In the genomic region with DNA sequence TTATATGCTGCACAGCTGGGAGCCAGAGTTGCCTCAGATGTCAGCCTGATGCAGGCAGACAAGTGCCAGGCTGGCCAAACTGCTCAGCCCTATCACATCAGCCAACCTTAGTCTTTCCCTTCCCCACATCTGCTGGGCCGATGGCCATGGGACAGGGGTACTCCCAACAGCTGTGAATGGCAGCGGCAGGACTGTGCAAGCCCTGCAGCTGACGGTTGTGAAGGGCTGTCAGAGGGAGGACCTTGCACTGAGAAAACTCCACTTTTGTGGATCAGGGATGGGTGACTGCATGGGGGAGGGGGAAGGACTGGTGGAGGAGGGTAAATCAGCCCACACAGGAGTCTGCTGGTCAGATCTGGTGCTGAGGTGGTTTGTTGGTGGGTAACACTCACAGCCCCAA, we compare ENCODE assay signal across 27 mouse cellular contexts. TPM values are rescaled to one million over a fixed set of nuclear protein-coding genes. Genes with fewer than 3 reads are reported as not detected.
"Had no signal": no experiment of that assay in that cellular context is flagged by ENCODE, and none has a peak within 500 bp of the region (broad histone marks: within the 10 kb centered on the region; RNA-seq: fewer than 3 reads in every experiment).

No protein-coding gene starts in this region.

- H3K27me3 ChIP-seq: hindbrain, embryonic 15.5 days had no signal

- H3K27ac ChIP-seq: heart, embryonic 13.5 days; heart, embryonic 15.5 days; hindbrain, embryonic 15.5 days; hindbrain, postnatal 0 days; kidney, embryonic 15.5 days; kidney, postnatal 0 days; layer of hippocampus, adult 2 months; left cerebral cortex, adult 2 months; limb, embryonic 10.5 days; limb, embryonic 12.5 days had no signal

- H3K4me1 ChIP-seq: heart, embryonic 13.5 days; heart, embryonic 15.5 days; limb, embryonic 12.5 days had no signal

- DNase-seq: gastrocnemius, postnatal 14 days; gastrocnemius, postnatal 36 days; heart, adult 18-20 months; heart, postnatal 14 days; heart, postnatal 36 days; kidney, adult 11 months; kidney, adult 2 months; kidney, adult 9 months; kidney, postnatal 14 days; kidney, postnatal 36 days; liver had no signal

- H3K36me3 ChIP-seq: heart, embryonic 13.5 days; heart, embryonic 15.5 days; hindbrain, embryonic 15.5 days; kidney, embryonic 15.5 days; limb, embryonic 10.5 days; limb, embryonic 12.5 days had no signal

- H3K4me2 ChIP-seq: heart, embryonic 11.5 days; heart, embryonic 13.5 days; heart, embryonic 15.5 days; hindbrain, embryonic 15.5 days; kidney, embryonic 15.5 days; limb, embryonic 12.5 days; liver, embryonic 11.5 days had no signal

- ATAC-seq: hindbrain, postnatal 0 days; intestine, embryonic 16.5 days had no signal

- H3K4me3 ChIP-seq: heart, embryonic 13.5 days; heart, embryonic 15.5 days; hindbrain, embryonic 15.5 days; kidney, embryonic 15.5 days; layer of hippocampus, adult 2 months; left cerebral cortex, adult 2 months; limb, embryonic 10.5 days; limb, embryonic 12.5 days had no signal

- H3K9ac ChIP-seq: heart, embryonic 13.5 days; heart, embryonic 15.5 days; hindbrain, embryonic 15.5 days; kidney, embryonic 15.5 days; limb, embryonic 12.5 days had no signal

- H3K9me3 ChIP-seq: heart, embryonic 13.5 days; heart, embryonic 15.5 days; hindbrain, embryonic 15.5 days; kidney, embryonic 15.5 days; limb, embryonic 10.5 days had no signal

RNA-seq across cellular contexts. Expression of a gene that starts 59.1 kb away (rescaled TPM):
- total RNA-seq: hematopoietic stem cell, adult 5-6 weeks; hindbrain, postnatal 0 days; layer of hippocampus, postnatal 10 days had no signal
- polyA plus RNA-seq: intestine, embryonic 14.5 days; limb, embryonic 10.5 days had no signal
